Mouse (Mus musculus) forebrain, embryonic 10.5 days (tissue): ENCODE results near the gene Bbx. TPM values are rescaled to one million over a fixed set of nuclear protein-coding genes. Genes with fewer than 3 reads are reported as not detected.

Experiments used
- DNase-seq: peaks from one replicate; pipeline ENCODE4 v3.0.0-alpha.2; 2017; ENCODE audit warnings: low spot score; ENCODE audit errors: extremely low spot score
- H3K27ac ChIP-seq: fragments of 300-500 bp; sonication (generic); 2 replicates; pipeline ENCODE4 v1.5.1; 2016; ENCODE audit warnings: mild to moderate bottlenecking
- H3K27me3 ChIP-seq: fragments of 300-500 bp; sonication (generic); 2 replicates; pipeline ENCODE4 v1.6.1; 2016; ENCODE audit warnings: mild to moderate bottlenecking; ENCODE audit not compliant: poor library complexity, severe bottlenecking
- H3K36me3 ChIP-seq: fragments of 300-500 bp; sonication (generic); replicated peaks from 2 replicates; pipeline ENCODE4 v1.6.1; 2016; ENCODE audit warnings: mild to moderate bottlenecking, moderate library complexity
- H3K4me1 ChIP-seq: fragments of 300-500 bp; sonication (generic); 2 replicates; pipeline ENCODE4 v1.6.1; 2016
- H3K4me3 ChIP-seq: fragments of 300-500 bp; sonication (generic); 2 replicates; pipeline ENCODE4 v1.5.1; 2016; ENCODE audit warnings: mild to moderate bottlenecking, moderate library complexity
- H3K9me3 ChIP-seq: fragments of 300-500 bp; sonication (generic); 2 replicates; pipeline ENCODE4 v1.6.1; 2016; ENCODE audit warnings: mild to moderate bottlenecking, moderate library complexity
- WGBS: fragments of 180-500 bp; shearing (Covaris S2); methylation state at CpG from one replicate; pipeline ENCODE4 v1.1.7; 2016; 5-methylcytosine and 5-hydroxymethylcytosine counted together
- polyA plus RNA-seq: library from polyadenylated mRNA; unstranded; fragments of >200 nt; fragmentation: Nextera tagmentation; extraction: Ambion mirVana; gene quantifications from 2 replicates; pipeline ENCODE4 v1.2.1, GENCODE M21; 2016

Gene Bbx
- polyA plus RNA-seq, 1 experiment from 2014 or later, result 39.4 TPM

DNA sequence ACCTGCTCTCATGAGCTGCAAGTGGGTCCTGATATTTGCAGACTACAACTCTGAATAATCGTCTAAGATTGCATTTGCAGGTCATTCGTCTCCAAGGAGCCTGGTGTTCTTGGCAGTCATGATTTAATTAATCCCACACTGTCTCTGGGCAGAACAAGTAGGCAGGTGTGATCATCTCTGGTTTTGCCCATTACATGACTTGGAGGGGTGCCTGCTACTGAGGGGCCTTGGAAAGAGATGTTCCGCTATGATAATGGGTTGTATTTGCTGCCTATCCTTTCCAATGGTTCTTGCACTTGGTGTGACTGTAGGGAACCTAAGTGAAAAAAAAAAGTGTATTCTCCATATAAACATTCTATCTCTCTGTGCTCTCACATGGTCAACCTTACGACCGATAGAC, 273.6 kb downstream of the Bbx start:
- no peaks in the 10 kb centered on the region for H3K36me3 ChIP-seq
- peaks cover 4% of the 10 kb centered on the region; the same call in 1 of the 2 replicates for H3K4me1 ChIP-seq
- no peaks in the 10 kb centered on the region for H3K27me3 ChIP-seq
- no peaks in the 10 kb centered on the region for H3K9me3 ChIP-seq
- 89% methylated on average over 5 of the region's 5 CpGs for WGBS
- no peak overlapping the region for H3K4me3 ChIP-seq
- H3K27ac ChIP-seq, result no peak overlapping the region
- no peak for DNase-seq

DNA sequence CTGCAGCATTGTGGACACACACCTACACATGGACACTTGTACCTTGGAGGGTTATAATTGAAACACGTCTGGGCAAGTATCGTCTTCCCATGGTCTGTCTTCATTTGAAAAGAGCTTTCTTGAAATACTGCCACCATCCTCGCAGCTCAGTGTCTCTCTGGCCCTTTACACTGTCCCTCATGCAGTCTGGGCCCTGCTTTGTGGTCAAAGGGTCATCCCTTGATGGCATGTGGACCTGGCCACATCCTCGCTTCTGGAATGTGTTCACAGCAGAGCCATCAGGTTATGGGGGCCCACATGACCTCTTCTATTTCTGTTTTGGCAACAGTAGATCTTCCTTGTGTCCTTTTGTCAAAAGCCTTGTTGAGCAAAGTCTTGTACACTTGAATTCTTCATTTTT, 282.6 kb downstream of the Bbx start:
- peaks cover 5% of the 10 kb centered on the region; the same call in 1 of the 2 replicates for H3K9me3 ChIP-seq
- H3K27me3 ChIP-seq, result no peaks in the 10 kb centered on the region
- H3K27ac ChIP-seq, result no peak overlapping the region
- H3K4me3 ChIP-seq, result no peak overlapping the region
- no peak for DNase-seq
- WGBS, result 84% methylated on average over 4 of the region's 4 CpGs
- no peaks in the 10 kb centered on the region for H3K4me1 ChIP-seq
- no peaks in the 10 kb centered on the region for H3K36me3 ChIP-seq

DNA sequence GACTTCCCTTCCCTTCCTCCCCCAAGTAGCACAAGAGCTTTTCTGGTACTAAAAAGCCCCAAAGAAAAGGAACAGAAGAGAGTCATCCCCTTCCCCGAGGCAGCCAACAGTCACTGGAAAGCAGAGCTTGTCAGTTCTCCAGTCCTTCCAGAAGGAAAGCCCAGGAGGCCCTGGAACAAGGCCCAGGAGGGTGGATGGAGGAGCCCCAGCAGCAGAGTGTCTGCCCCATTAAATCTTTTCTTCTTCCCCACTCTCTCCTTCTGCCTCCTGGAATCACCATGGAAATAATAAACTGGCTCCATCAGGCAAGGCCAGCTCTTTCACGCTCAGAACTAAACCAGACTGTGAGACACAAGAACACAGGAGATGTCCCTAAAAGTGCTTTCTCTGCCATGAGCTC, 284.3 kb downstream of the Bbx start:
- no peak overlapping the region for H3K4me3 ChIP-seq
- WGBS, result 78% methylated on average over 2 of the region's 2 CpGs
- no peak overlapping the region for H3K27ac ChIP-seq
- H3K4me1 ChIP-seq, result no peaks in the 10 kb centered on the region
- peaks cover 5% of the 10 kb centered on the region; the same call in 1 of the 2 replicates for H3K9me3 ChIP-seq
- H3K36me3 ChIP-seq, result no peaks in the 10 kb centered on the region
- no peaks in the 10 kb centered on the region for H3K27me3 ChIP-seq
- no peak for DNase-seq

Other genes starting within 250 kb of the Bbx start
- not detected in 2 replicates for gene Ccdc54, start 158.8 kb upstream of the Bbx start, polyA plus RNA-seq